Mouse (Mus musculus) ES-E14 (cell line): Measurements from ENCODE around the gene Ndufa5. TPM values are rescaled to one million over a fixed set of nuclear protein-coding genes. Genes with fewer than 3 reads are reported as not detected.
A peak's percentile ranks its signal among the peaks of the same experiment; 100 is the strongest.

Experiments used
- DNase-seq: peaks from one replicate; pipeline ENCODE4 v3.0.0-alpha.2; 2013; ENCODE audit warnings: low read depth, low spot score
- H3K27ac ChIP-seq: 2 replicates; pipeline ENCODE4 v1.5.1; 2012; ENCODE audit warnings: low read depth, mild to moderate bottlenecking, low read length, moderate library complexity, mixed read lengths; ENCODE audit not compliant: poor library complexity, insufficient read depth, severe bottlenecking
- H3K36me3 ChIP-seq: 2 replicates; pipeline ENCODE4 v1.6.1; 2012; ENCODE audit warnings: mild to moderate bottlenecking, low read length, moderate library complexity, mixed read lengths; ENCODE audit not compliant: control insufficient read depth, poor library complexity, insufficient read depth, severe bottlenecking
- H3K4me1 ChIP-seq, 2 experiments: fragments of 150-350 bp in 1 of 2; sonication (generic) in 1 of 2; 2 replicates each; pipeline ENCODE4 v1.6.1; 2012; ENCODE audit warnings: low read length in 2 of 2, mild to moderate bottlenecking in 1 of 2, mixed read lengths in 1 of 2; ENCODE audit not compliant: control insufficient read depth in 2 of 2, insufficient read depth in 2 of 2, poor library complexity in 1 of 2
- H3K4me3 ChIP-seq, 2 experiments: fragments of 150-350 bp in 1 of 2; sonication (generic) in 1 of 2; 2 replicates each; pipeline ENCODE4 v1.5.1; 2012; ENCODE audit warnings: low read length in 2 of 2, low read depth in 1 of 2, mild to moderate bottlenecking in 1 of 2, mixed read lengths in 1 of 2; ENCODE audit not compliant: insufficient read depth in 1 of 2, poor library complexity in 1 of 2, severe bottlenecking in 1 of 2
- H3K9ac ChIP-seq: 2 replicates; pipeline ENCODE4 v1.6.1; 2012; ENCODE audit warnings: low read depth, mild to moderate bottlenecking, low read length, mixed read lengths; ENCODE audit not compliant: poor library complexity, insufficient read depth, severe bottlenecking
- H3K9me3 ChIP-seq: fragments of 150-350 bp; sonication (generic); 2 replicates; pipeline ENCODE4 v1.6.1; 2012; ENCODE audit warnings: low read depth, mild to moderate bottlenecking, low read length; ENCODE audit not compliant: control insufficient read depth, insufficient read depth
- CHD2 ChIP-seq: IDR thresholded peaks from 2 replicates; pipeline ENCODE4 v1.6.1; 2014; ENCODE audit warnings: mild to moderate bottlenecking, low read depth, low read length, inconsistent platforms
- HCFC1 ChIP-seq: IDR thresholded peaks from 2 replicates; pipeline ENCODE4 v1.6.1; 2012; ENCODE audit warnings: low read length, inconsistent platforms, borderline replicate concordance; ENCODE audit not compliant: insufficient read depth
- MAFK ChIP-seq: IDR thresholded peaks from 2 replicates; pipeline ENCODE4 v1.6.1; 2014; ENCODE audit warnings: mild to moderate bottlenecking, low read depth, low read length, inconsistent platforms; ENCODE audit not compliant: insufficient read depth
- ZC3H11A ChIP-seq: IDR thresholded peaks from 2 replicates; pipeline ENCODE4 v1.6.1; 2012; ENCODE audit warnings: low read depth, mild to moderate bottlenecking, inconsistent platforms, low read length, borderline replicate concordance
- ZNF384 ChIP-seq: IDR thresholded peaks from 2 replicates; pipeline ENCODE4 v1.6.1; 2012; ENCODE audit warnings: low read depth, low read length, inconsistent platforms
- in situ Hi-C, 2 experiments: fragments of 600-800 bp; cut with MboI; formaldehyde crosslinking; loops; one replicate each; pipeline ENCODE4 v1.15.1; 2025; ENCODE audit warnings: low sequenced_read_pairs in 2 of 2, inconsistent platforms in 1 of 2; ENCODE audit not compliant: unreplicated experiment in 2 of 2
- total RNA-seq: library from RNA; depleted of rRNA; stranded (reverse); fragments of 300-350 nt; gene quantifications from 2 replicates; pipeline ENCODE4 v1.2.3, GENCODE M21; 2012; rRNA removed

The Ndufa5 gene
- 157 and 182 TPM in 2 replicates for total RNA-seq

DNA sequence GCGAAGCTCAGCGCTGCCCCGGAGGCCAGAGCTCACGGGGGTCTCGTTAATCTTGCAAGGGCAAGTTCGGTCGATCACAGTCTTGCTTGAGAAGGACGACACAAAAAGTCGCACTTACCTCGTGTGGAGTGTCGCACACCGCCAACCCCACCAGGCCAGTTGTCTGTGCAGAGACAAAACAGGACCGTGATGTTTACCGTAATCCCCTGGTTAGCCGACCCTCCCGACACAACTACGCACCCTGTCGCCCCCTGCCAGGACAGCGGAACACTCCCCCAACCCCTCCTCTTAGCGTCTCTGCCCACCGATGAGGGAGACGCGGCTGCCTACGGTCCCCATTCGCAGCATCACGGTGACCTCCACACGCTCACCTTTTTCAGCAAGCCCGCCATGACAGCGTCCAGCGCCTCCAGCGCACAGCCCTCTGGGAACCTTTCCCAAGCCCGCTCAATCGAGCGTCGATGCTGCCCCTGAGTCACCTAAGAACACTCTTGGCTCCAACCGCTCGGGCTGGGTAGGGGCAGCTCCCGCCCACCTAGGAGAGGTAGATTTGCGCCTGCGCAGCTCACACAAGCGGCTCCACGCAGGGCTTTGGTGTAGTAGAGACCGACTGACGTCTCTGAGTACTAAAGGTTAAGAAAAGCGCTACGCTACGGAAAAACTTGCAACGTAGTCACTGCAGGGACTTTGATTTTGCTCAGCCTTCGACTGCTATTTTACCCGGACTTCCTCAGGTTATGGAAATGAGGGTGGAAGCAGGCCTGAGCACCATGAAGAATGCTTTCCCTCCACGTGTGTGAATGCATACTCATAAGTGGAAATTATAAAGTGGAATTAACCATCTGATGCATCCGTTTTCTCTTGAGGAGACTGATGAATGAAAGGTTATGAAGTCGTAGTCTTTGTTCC, at the start of gene Ndufa5:
Gene Ndufa5, minus strand, starts transcription at position 859 of the 909 bp plus-strand sequence.
- in situ Hi-C loops, result no loop called here
- TF ChIP-seq ZNF384, result no peak
- TF ChIP-seq MAFK, result peak; percentile 80
- peak; percentile 84 for TF ChIP-seq HCFC1
- no peak for TF ChIP-seq ZC3H11A
- no peak for TF ChIP-seq CHD2
- Histone ChIP-seq H3K27ac (no peak within 1 kb of the TSS), H3K9me3 (no peaks in the 10 kb centered on the region), H3K9ac (peak within 1 kb of the TSS; percentile 94), H3K4me1 (no peaks in the 10 kb centered on the region; a peak in 1 of 4 replicates), H3K4me3 (peak within 1 kb of the TSS; percentile 98 to 99), H3K36me3 (no peaks in the 10 kb centered on the region; the same call in 1 of the 2 replicates)
- peak; percentile 95 for DNase-seq

DNA sequence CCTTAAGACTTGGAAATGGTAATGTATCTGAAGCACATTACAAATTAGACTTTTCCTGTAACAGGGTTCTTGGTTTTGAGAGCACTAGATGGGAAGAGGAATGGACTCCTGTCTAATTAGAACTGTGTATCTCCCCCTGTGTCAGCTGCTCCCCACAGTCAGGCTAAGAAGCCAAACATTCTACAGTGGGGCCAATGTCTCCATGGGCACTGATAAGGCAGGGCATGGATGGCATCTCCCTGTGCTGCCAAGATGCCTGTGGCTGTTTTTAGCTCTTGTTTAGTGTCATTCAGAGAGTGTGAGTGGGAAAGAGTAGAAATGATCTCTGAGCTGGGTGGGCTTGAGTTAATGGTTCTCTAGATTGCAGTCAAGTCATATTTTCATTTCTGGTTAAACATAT, 45.5 kb upstream of the Ndufa5 start:
- Histone ChIP-seq H3K4me3 (no peak overlapping the region), H3K36me3 (no peaks in the 10 kb centered on the region), H3K9ac (no peak overlapping the region), H3K4me1 (no peaks in the 10 kb centered on the region), H3K27ac (no peak overlapping the region), H3K9me3 (no peaks in the 10 kb centered on the region)
- no peak for DNase-seq
- in situ Hi-C loops, result no loop called here
- TF ChIP-seq HCFC1 (no peak), ZC3H11A (no peak), MAFK (no peak), ZNF384 (no peak), CHD2 (no peak)

DNA sequence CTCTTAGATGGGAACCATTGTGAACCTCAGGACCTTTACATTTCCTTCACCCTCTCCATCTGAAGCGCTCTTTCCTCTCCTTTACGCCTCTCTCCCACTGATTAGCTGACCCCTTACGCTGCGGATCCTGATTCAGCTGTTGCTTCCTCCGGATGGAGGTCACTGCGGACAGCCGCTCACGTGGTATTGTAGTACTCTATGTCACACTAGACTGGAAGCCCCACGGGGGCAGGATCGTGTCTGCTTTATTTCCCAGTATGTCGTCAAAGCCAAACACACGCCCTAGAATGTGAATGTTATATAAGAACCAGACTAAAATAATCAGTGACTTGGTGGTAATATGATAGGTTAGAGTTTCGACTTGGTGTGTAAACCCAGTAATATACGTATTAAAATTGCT, 44.6 kb upstream of the Ndufa5 start:
- no peak overlapping the region for H3K4me3 ChIP-seq
- no peaks in the 10 kb centered on the region for H3K9me3 ChIP-seq
- no peak for TF ChIP-seq MAFK
- TF ChIP-seq ZNF384, result no peak
- TF ChIP-seq CHD2, result no peak
- TF ChIP-seq HCFC1, result no peak
- no peak for TF ChIP-seq ZC3H11A
- H3K36me3 ChIP-seq, result no peaks in the 10 kb centered on the region
- in situ Hi-C loops, result no loop called here
- H3K27ac ChIP-seq, result no peak overlapping the region
- no peak overlapping the region for H3K9ac ChIP-seq
- no peaks in the 10 kb centered on the region for H3K4me1 ChIP-seq
- DNase-seq, result no peak

DNA sequence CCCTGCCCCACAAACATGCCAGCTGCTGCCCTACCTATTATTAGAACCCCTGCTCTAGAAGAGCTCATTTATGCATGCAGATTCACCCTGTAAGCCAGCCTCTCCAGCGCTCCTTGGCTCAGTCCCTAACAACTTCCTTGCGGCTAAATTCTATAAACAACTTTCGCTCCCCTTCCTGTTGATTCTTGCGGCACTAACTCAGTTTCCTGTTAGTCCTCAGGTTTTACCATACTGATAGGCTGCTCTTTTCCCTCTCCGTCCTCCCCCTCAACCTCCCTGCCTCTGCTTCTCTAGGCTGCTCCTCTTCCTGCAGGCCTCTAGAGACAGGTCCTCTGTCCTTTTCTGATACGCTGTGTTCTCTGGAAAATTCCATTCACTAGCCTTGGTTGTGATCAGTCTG, 43.3 kb upstream of the Ndufa5 start:
- Histone ChIP-seq H3K4me3 (no peak overlapping the region), H3K27ac (no peak overlapping the region), H3K9ac (no peak overlapping the region), H3K36me3 (no peaks in the 10 kb centered on the region), H3K4me1 (no peaks in the 10 kb centered on the region), H3K9me3 (no peaks in the 10 kb centered on the region)
- DNase-seq, result no peak
- in situ Hi-C loops, result no loop called here
- TF ChIP-seq ZC3H11A, result no peak
- no peak for TF ChIP-seq CHD2
- no peak for TF ChIP-seq HCFC1
- TF ChIP-seq ZNF384, result no peak
- TF ChIP-seq MAFK, result no peak
